Mouse (Mus musculus): ENCODE results near the gene Usp29. TPM values are rescaled to one million over a fixed set of nuclear protein-coding genes. Genes with fewer than 3 reads are reported as not detected.
A peak's percentile ranks its signal among the peaks of the same experiment; 100 is the strongest.
"Not testable (repeated sequence)": the region's sequence is repeated elsewhere in the genome, so short reads cannot be mapped to it uniquely, and the experiment has no call there.

Usp29 gene
- polyA plus RNA-seq, 1 experiment from 2014 or later = 26.1 TPM

GRCm38 (mm10) chr7:6860689-6861088 is 130.3 kb downstream of the Usp29 start:
- ATAC-seq (replicated peaks) = peak; percentile 85
- H3K9ac ChIP-seq (replicated peaks) = no peak overlapping the region
- no peak overlapping the region; the same call in none of the 2 replicates for H3K27ac ChIP-seq (replicated peaks)
- no peaks in the 10 kb centered on the region for H3K36me3 ChIP-seq
- WGBS = 5% methylated on average over 6 of the region's 6 CpGs
- H3K27me3 ChIP-seq = no peaks in the 10 kb centered on the region
- H3K4me1 ChIP-seq = peaks cover 9% of the 10 kb centered on the region
- H3K4me2 ChIP-seq (replicated peaks) = no peak overlapping the region
- H3K4me3 ChIP-seq = no peak overlapping the region
- no peaks in the 10 kb centered on the region for H3K9me3 ChIP-seq

- ATAC-seq (replicated peaks) = peak; percentile 51; the same call in 1 of the 2 replicates
- Histone ChIP-seq H3K4me1 (peaks cover 13% of the 10 kb centered on the region), H3K27ac (replicated peaks) (no peak overlapping the region)
Observed at GRCm38 (mm10) chr7:6866351-6866750, 136.0 kb downstream of the Usp29 start.

GRCm38 (mm10) chr7:6868831-6869230 is 138.5 kb downstream of the Usp29 start:
- no peaks in the 10 kb centered on the region for H3K9me3 ChIP-seq
- 51% methylated on average over 3 of the region's 3 CpGs for WGBS
- no peak overlapping the region for H3K4me3 ChIP-seq
- no peak for ATAC-seq (replicated peaks)
- peaks cover 13% of the 10 kb centered on the region for H3K4me1 ChIP-seq
- H3K27me3 ChIP-seq = no peaks in the 10 kb centered on the region
- no peak overlapping the region for H3K9ac ChIP-seq (replicated peaks)
- H3K36me3 ChIP-seq = no peaks in the 10 kb centered on the region
- peak overlapping the region; percentile 40; the same call in 1 of the 2 replicates for H3K27ac ChIP-seq (replicated peaks)
- no peak overlapping the region for H3K4me2 ChIP-seq (replicated peaks)

More at GRCm38 (mm10) chr7:6866351-6866750, 136.0 kb downstream of the Usp29 start:
- H3K9me3 ChIP-seq = no peaks in the 10 kb centered on the region
- H3K36me3 ChIP-seq = no peaks in the 10 kb centered on the region
- H3K4me2 ChIP-seq (replicated peaks) = no peak overlapping the region
- H3K9ac ChIP-seq (replicated peaks) = no peak overlapping the region
- no peaks in the 10 kb centered on the region for H3K27me3 ChIP-seq
- H3K4me3 ChIP-seq = no peak overlapping the region

- WGBS = 64% methylated on average over 1 of the region's 1 CpGs
- no peak overlapping the region for H3K9ac ChIP-seq (replicated peaks)
- no peak overlapping the region for H3K4me2 ChIP-seq (replicated peaks)
- H3K36me3 ChIP-seq = no peaks in the 10 kb centered on the region
- H3K27me3 ChIP-seq = no peaks in the 10 kb centered on the region
- no peaks in the 10 kb centered on the region for H3K9me3 ChIP-seq
- peaks cover 13% of the 10 kb centered on the region for H3K4me1 ChIP-seq
- H3K4me3 ChIP-seq = no peak overlapping the region
- ATAC-seq (replicated peaks) = peak; percentile 83
- H3K27ac ChIP-seq (replicated peaks) = peak overlapping the region; percentile 40
Observed at GRCm38 (mm10) chr7:6869556-6869955, 139.2 kb downstream of the Usp29 start.

- Histone ChIP-seq H3K27me3 (no peaks in the 10 kb centered on the region), H3K4me1 (peaks cover 4% of the 10 kb centered on the region; the same call in 1 of the 2 replicates), H3K36me3 (no peaks in the 10 kb centered on the region), H3K4me2 (replicated peaks) (no peak overlapping the region), H3K9ac (replicated peaks) (no peak overlapping the region), H3K27ac (replicated peaks) (peak overlapping the region; percentile 59; the same call in 1 of the 2 replicates), H3K9me3 (no peaks in the 10 kb centered on the region), H3K4me3 (no peak overlapping the region)
- WGBS = 59% methylated on average over 19 of the region's 19 CpGs
- ATAC-seq (replicated peaks) = peak; percentile 63
Observed at GRCm38 (mm10) chr7:6874448-6874847, 144.1 kb downstream of the Usp29 start.

GRCm38 (mm10) chr7:6878202-6878601 is 147.8 kb downstream of the Usp29 start:
- no peak for ATAC-seq (replicated peaks)
- H3K4me3 ChIP-seq = no peak overlapping the region
- H3K9me3 ChIP-seq = no peaks in the 10 kb centered on the region
- H3K27ac ChIP-seq (replicated peaks) = no peak overlapping the region
- 0 out of 2 replicates have a peak, but pooled peaks cover 4% of the 10 kb centered on the region for H3K4me1 ChIP-seq
- H3K36me3 ChIP-seq = no peaks in the 10 kb centered on the region
- 43% methylated on average over 1 of the region's 1 CpGs for WGBS
- H3K4me2 ChIP-seq (replicated peaks) = no peak overlapping the region
- H3K27me3 ChIP-seq = no peaks in the 10 kb centered on the region
- H3K9ac ChIP-seq (replicated peaks) = no peak overlapping the region

- H3K36me3 ChIP-seq; H3K4me3 ChIP-seq; H3K4me1 ChIP-seq; ATAC-seq (replicated peaks); H3K27me3 ChIP-seq; H3K9me3 ChIP-seq; H3K27ac ChIP-seq (replicated peaks); H3K4me2 ChIP-seq (replicated peaks); H3K9ac ChIP-seq (replicated peaks): not testable (repeated sequence)
- 91% methylated on average over 3 of the region's 3 CpGs for WGBS
Observed at GRCm38 (mm10) chr7:6878849-6879248, 148.5 kb downstream of the Usp29 start.

- H3K27ac ChIP-seq (replicated peaks) = no peak overlapping the region
- 88% methylated on average over 11 of the region's 11 CpGs for WGBS
- H3K36me3 ChIP-seq = no peaks in the 10 kb centered on the region
- H3K27me3 ChIP-seq = no peaks in the 10 kb centered on the region
- H3K9ac ChIP-seq (replicated peaks) = no peak overlapping the region
- H3K4me1 ChIP-seq = 0 out of 2 replicates have a peak, but pooled peaks cover 4% of the 10 kb centered on the region
- no peak overlapping the region for H3K4me3 ChIP-seq
- ATAC-seq (replicated peaks) = no peak
- H3K4me2 ChIP-seq (replicated peaks) = no peak overlapping the region
- H3K9me3 ChIP-seq = no peaks in the 10 kb centered on the region
Observed at GRCm38 (mm10) chr7:6879512-6880164, 149.3 kb downstream of the Usp29 start.

- not testable (repeated sequence) for H3K27ac ChIP-seq (replicated peaks); H3K4me1 ChIP-seq; H3K9ac ChIP-seq (replicated peaks); H3K4me3 ChIP-seq; H3K9me3 ChIP-seq; H3K36me3 ChIP-seq; H3K27me3 ChIP-seq; H3K4me2 ChIP-seq (replicated peaks)
- WGBS = 83% methylated on average over 1 of the region's 1 CpGs
- ATAC-seq (replicated peaks) = peak; percentile 17; the same call in 1 of the 2 replicates
Observed at GRCm38 (mm10) chr7:6880918-6881317, 150.5 kb downstream of the Usp29 start.

- H3K4me1 ChIP-seq = 0 out of 2 replicates have a peak, but pooled peaks cover 4% of the 10 kb centered on the region
- H3K27ac ChIP-seq (replicated peaks) = peak overlapping the region; percentile 48
- H3K9ac ChIP-seq (replicated peaks) = no peak overlapping the region
- no peaks in the 10 kb centered on the region for H3K27me3 ChIP-seq
- H3K36me3 ChIP-seq = no peaks in the 10 kb centered on the region
- WGBS = 26% methylated on average over 6 of the region's 6 CpGs
- peak; percentile 78 for ATAC-seq (replicated peaks)
- no peak overlapping the region for H3K4me2 ChIP-seq (replicated peaks)
- H3K4me3 ChIP-seq = no peak overlapping the region
- H3K9me3 ChIP-seq = no peaks in the 10 kb centered on the region
Observed at GRCm38 (mm10) chr7:6881473-6882046, 151.2 kb downstream of the Usp29 start.

- H3K27me3 ChIP-seq = no peaks in the 10 kb centered on the region
- H3K9ac ChIP-seq (replicated peaks) = no peak overlapping the region
- 90% methylated on average over 8 of the region's 8 CpGs for WGBS
- no peak overlapping the region for H3K27ac ChIP-seq (replicated peaks)
- no peaks in the 10 kb centered on the region for H3K36me3 ChIP-seq
- ATAC-seq (replicated peaks) = no peak
- 0 out of 2 replicates have a peak, but pooled peaks cover 4% of the 10 kb centered on the region for H3K4me1 ChIP-seq
- H3K9me3 ChIP-seq = no peaks in the 10 kb centered on the region
- H3K4me3 ChIP-seq = no peak overlapping the region
- H3K4me2 ChIP-seq (replicated peaks) = no peak overlapping the region
Observed at GRCm38 (mm10) chr7:6883376-6884147, 153.2 kb downstream of the Usp29 start.

GRCm38 (mm10) chr7:6885416-6885815 is 155.0 kb downstream of the Usp29 start:
- Histone ChIP-seq H3K27me3 (no peaks in the 10 kb centered on the region), H3K4me1 (peaks cover 7% of the 10 kb centered on the region; the same call in 1 of the 2 replicates), H3K9ac (replicated peaks) (no peak overlapping the region), H3K36me3 (no peaks in the 10 kb centered on the region), H3K4me2 (replicated peaks) (no peak overlapping the region), H3K27ac (replicated peaks) (no peak overlapping the region), H3K9me3 (no peaks in the 10 kb centered on the region), H3K4me3 (no peak overlapping the region)
- ATAC-seq (replicated peaks) = no peak
- WGBS = 83% methylated on average over 7 of the region's 7 CpGs

Data from forebrain, embryonic 15.5 days (tissue).